Mouse (Mus musculus): ENCODE results near the gene Cops4.

Gene Cops4

DNA sequence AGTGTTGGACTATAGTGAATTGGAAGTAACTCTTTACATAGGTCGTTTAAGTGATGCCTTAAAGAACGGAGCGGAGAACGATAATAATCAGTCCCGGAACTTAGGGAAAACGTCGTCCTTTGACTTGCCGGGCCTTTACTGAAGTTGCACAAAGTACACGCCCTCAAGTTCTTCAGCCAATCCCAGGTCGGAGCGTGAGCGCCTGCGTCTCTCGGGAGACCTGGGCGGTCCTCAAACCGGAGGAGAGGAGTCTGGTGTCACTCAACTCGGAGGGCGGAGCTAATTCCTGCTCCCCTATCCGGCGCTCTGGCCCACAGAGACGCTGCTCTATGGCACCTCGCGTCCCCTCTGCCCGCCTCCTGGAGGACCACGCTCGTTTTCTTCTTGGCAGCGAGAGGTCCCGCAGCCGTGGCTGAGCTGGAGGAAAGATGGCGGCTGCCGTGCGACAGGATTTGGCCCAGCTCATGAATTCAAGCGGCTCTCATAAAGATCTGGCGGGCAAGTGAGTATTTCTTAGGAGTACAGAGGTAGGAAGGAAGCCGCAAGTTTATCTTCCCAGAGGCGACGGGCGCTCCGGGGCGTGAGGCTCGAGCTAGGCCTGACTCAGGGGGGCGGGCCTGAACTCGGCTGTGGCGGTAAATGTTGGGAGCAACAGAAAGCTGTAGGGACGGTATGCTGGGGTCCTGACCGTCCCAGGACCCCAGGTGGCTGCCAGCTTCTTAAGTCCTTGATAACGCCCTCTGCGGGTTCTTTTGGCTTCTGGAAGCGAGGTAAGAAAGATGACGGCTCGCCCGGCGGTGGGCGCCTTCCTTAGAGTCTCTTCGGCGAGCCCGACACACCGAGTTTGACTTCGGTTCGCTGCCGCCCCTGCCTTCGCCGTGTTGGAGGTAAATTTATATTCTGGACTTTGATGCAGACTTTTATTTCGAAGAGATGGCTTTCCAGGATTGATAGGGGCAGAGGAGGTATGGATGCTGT lies at the start of gene Cops4:
Gene Cops4 (plus strand): TSS at position 261 of the 978 bp plus-strand sequence.
- DNase-seq (ENCODE audit: low spot score), result peak; percentile 98

DNA sequence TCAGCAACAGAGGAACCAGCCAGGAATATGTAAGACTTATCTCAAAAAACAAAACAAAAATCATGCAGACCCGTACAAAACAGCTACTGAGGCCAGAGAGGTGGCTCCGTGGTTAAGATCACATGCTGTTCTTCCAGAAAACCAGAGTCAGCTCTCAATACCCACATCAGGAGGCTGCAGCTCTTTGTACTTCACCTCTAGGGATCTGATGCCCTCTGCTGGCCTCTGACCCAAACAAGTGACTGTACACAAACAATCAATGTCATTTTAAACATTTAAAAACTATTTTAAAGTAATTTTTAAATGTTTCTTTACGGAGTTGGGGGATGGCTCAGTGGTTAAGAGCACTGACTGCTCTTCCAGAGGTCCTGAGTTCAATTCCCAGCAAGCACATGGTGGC lies 41.8 kb upstream of the Cops4 start:
- no peak for DNase-seq (ENCODE audit: low spot score)

DNA sequence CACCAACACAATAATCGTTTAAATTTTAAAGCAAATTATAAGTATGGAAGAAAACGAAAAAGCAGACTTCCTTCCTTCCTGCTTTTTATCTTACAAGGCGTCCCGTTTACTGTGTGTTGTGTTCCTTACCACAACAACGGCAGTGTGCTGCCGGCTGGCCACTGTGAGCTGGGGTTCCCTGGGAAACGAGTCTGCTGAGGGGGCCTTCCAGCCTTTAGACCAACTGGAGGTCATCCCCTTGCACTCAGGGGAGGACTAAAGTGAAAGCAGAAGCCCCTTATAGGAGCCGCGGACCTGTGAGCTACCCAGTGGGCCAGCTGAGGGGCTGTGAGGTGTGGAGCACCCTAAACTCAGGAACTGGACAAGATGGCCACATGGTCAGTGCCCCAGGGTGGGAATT lies 40.5 kb upstream of the Cops4 start:
- DNase-seq (ENCODE audit: low spot score), result no peak

- DNase-seq (ENCODE audit: low spot score), result no peak
Measured at GRCm38 (mm10) chr5:100483569-100483968, 34.5 kb upstream of the Cops4 start.

- DNase-seq (ENCODE audit: low spot score), result no peak
Measured at GRCm38 (mm10) chr5:100487120-100487519, 31.0 kb upstream of the Cops4 start.

- DNase-seq (ENCODE audit: low spot score), result no peak
Measured at GRCm38 (mm10) chr5:100488231-100488630, 29.9 kb upstream of the Cops4 start.

- DNase-seq (ENCODE audit: low spot score), result no peak
Measured at GRCm38 (mm10) chr5:100489340-100489739, 28.8 kb upstream of the Cops4 start.

- DNase-seq (ENCODE audit: low spot score), result no peak
Measured at GRCm38 (mm10) chr5:100491704-100492103, 26.4 kb upstream of the Cops4 start.

DNA sequence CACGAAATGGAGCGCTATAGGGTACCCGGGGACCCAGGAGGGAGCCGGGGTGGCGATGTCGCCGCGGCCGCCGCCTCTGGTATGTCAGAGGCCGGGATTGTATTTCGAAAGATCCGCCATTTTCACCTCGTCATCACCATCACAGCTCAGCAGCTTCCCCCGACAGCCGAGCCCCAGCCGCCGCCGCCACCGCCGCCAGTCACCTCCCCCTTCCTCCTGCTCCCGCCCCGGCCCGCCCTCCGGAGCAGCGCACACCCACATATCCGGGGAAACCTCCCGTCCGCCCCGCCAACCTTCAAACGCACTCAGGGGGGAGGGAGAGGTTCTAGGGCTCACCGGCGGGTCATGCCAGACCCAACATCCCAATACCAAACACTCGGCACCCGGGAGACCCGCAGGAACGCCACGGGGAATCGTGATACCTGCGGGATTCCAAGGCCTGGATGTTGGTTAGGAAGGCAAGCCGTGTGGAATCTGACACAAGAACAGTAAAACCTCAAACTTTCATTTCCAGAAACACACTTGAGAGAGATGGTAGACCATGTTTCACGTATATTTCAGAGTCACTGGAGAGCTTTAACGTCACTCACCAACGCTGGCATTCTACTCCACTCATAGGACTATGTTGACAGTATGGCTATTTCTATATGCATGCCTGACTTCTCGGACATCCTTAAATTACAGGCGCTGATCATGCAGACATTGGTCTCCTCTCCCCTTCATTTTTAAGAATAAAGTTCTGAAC lies 19.5 kb upstream of the Cops4 start:
- DNase-seq (ENCODE audit: low spot score), result peak; percentile 70

DNA sequence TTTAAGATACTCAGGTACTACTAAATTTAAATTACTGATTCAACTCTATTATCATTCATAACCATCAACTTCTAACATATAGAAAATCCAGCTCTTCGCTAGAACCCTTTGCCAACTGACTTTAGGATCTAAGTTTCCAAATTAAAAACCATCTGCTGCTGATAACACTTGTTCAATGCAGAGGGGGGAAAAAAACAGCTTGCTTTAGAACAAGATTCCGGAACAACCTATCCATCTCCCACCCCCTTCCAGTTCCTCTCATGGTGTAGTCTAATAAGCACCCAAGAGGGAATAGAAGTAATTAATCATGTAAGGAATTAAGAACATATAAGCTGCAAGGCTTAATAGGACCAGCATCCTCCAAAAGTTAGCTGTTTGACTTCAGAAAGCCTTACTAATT lies 18.9 kb upstream of the Cops4 start:
- DNase-seq (ENCODE audit: low spot score), result no peak

- no peak for DNase-seq (ENCODE audit: low spot score)
Measured at GRCm38 (mm10) chr5:100499831-100500304, 18.2 kb upstream of the Cops4 start.

- peak; percentile 88 for DNase-seq (ENCODE audit: low spot score)
Measured at GRCm38 (mm10) chr5:100500458-100500961, 17.6 kb upstream of the Cops4 start, which contains the start of gene Lin54. Lin54 (minus strand) TSS chr5:100500639.

DNA sequence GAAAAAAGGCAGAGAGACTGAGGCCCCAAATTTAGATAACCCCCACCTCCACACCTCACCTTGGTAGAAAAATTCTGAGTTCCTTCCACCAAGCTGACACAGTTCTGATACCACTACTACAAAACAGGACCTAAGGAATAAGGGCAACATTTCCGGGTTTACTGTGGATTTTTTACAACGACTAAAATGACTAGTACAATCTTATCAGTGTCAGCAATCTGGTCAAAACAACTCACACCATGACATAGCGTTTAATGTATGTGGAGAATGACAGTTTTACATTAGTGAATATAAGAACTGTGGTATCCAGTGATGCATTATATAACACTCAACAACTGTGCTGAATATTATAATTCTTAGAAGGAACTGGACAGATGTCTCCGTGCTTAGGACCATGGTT lies 16.8 kb upstream of the Cops4 start:
- DNase-seq (ENCODE audit: low spot score), result no peak

DNA sequence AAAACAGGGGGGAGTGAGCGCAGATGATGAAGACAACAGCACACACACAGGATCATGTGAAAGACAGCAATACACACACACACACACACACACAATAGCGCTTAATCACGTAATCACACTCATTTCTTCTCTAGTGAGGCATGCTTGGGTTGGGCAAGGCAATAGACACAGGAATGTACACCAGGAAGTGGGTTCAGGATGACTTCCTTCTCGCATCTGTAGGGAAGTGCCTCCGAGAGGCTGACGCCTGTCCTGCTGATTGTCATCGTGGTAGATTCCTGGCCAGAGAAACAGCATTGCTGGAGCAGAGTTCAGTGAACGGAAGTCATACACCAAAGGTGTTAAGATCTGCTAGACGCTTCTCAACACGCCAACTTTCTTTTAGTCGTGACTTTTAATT lies 8.9 kb upstream of the Cops4 start:
- no peak for DNase-seq (ENCODE audit: low spot score)

DNA sequence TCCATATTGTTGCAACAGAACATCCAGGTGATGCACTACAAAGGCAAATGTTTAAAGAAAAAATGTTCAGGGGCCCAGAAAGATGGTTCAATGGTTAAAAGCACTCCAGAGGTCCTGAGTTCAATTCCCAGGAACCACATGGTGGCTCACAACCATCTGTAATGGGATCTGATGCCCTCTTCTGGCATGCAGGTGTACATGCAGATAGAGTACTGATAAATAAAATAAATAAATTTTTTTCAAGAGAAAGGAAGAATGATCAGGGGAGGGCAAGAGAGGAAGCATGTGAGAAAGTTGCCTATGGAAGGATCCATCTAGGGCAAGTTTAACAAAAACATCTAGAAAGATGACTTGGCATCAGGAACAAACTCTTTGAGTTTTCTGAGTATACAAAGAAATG lies 5.5 kb upstream of the Cops4 start:
- no peak for DNase-seq (ENCODE audit: low spot score)

DNA sequence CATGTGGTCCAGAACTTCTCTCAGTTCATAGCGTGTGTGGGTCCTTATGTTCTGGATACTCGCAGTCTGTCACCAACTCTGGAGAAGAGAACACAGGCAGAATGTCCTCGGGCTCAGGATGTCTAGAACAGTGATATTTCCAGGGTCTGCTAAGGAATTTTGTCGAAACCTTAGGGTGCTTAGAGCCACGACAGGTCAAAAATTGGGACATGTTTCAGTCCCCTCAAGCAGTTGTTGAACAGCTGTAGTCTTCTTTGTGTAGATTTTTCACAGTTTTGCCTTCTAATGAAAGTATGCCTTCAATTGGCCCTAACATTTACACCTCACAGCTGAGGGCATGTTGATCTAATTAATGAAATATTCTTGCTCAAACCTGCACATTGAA lies 910 bp downstream of the Cops4 start:
- no peak for DNase-seq (ENCODE audit: low spot score)

GRCm38 (mm10) chr5:100520223-100520622 lies 2.1 kb downstream of the Cops4 start:
- DNase-seq (ENCODE audit: low spot score), result no peak

DNA sequence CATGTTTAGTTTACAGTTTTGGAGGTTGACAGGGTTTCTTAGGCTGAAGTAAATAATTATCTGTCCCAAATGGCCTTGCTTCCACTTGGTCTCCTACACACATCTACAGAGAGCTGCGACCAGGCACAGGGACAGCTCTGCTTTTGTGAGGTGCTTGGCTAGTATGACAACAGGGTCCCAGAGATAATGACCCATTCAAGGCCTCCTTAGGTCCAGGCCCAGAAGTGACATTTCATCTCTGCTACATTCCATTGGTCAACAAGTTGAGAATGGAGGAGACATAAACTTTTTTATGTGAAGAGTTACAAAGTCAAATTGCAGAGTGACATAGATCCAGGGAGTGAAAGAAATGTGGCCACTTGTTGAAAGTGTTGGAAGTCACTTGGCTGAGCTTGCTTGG lies 5.2 kb downstream of the Cops4 start:
- no peak for DNase-seq (ENCODE audit: low spot score)

GRCm38 (mm10) chr5:100524921-100525320 lies 6.8 kb downstream of the Cops4 start:
- DNase-seq (ENCODE audit: low spot score), result no peak

- no peak for DNase-seq (ENCODE audit: low spot score)
Measured at GRCm38 (mm10) chr5:100525620-100526019, 7.5 kb downstream of the Cops4 start.

DNA sequence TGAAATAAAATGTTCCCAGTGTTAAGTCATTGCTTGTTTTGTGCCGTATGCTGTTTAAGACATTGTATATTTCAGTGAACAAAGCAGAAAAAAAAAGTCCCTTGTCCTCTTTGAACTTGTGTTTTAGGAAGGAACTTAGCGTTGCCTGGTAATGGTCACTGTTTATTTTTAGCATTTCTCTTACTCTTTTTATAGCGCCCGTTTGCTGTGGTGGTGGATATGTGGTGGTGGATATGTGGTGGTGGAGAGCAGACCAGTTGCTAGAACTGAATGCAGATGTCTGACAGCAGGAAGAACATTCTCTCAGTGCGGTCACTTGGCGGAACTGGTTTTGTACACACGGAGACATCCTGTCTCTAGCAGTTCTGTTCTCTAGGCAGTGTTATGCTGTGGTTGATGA lies 8.1 kb downstream of the Cops4 start:
- no peak for DNase-seq (ENCODE audit: low spot score)

- no peak for DNase-seq (ENCODE audit: low spot score)
Measured at GRCm38 (mm10) chr5:100535826-100536225, 17.7 kb downstream of the Cops4 start.

- DNase-seq (ENCODE audit: low spot score), result no peak
Measured at GRCm38 (mm10) chr5:100536638-100537037, 18.5 kb downstream of the Cops4 start.
